Mouse (Mus musculus) limb, embryonic 14.5 days (tissue): ENCODE data around the gene Safb2. TPM values are rescaled to one million over a fixed set of nuclear protein-coding genes. Genes with fewer than 3 reads are reported as not detected.

Experiments used
- ATAC-seq: fragments of 200-750 bp; cut with Nextera tagmentation; 2 replicates; pipeline ENCODE4 v1.8.0; 2017; ENCODE audit warnings: low read depth, moderate number of reproducible peaks, moderate TSS enrichment; ENCODE audit not compliant: low FRiP score
- DNase-seq: peaks from one replicate; pipeline ENCODE4 v3.0.0-alpha.2; 2015; ENCODE audit warnings: low spot score
- H3K27ac ChIP-seq: fragments of 300-500 bp; sonication (generic); replicated peaks from 2 replicates; pipeline ENCODE4 v1.5.1; 2014; ENCODE audit warnings: low read depth, mild to moderate bottlenecking, low read length, moderate library complexity, mixed read lengths
- H3K27me3 ChIP-seq: fragments of 300-500 bp; sonication (generic); 2 replicates; pipeline ENCODE4 v1.6.1; 2014; ENCODE audit warnings: low read length, mixed read lengths; ENCODE audit not compliant: control insufficient read depth, insufficient read depth
- H3K36me3 ChIP-seq: fragments of 300-500 bp; sonication (generic); 2 replicates; pipeline ENCODE4 v1.6.1; 2014; ENCODE audit warnings: mild to moderate bottlenecking, low read length, moderate library complexity, mixed read lengths; ENCODE audit not compliant: control insufficient read depth, insufficient read depth
- H3K4me1 ChIP-seq: fragments of 300-500 bp; sonication (generic); 2 replicates; pipeline ENCODE4 v1.6.1; 2014; ENCODE audit warnings: antibody characterized with exemption, low read length, mixed read lengths; ENCODE audit not compliant: control insufficient read depth, insufficient read depth
- H3K4me2 ChIP-seq: fragments of 300-500 bp; sonication (generic); replicated peaks from 2 replicates; pipeline ENCODE4 v1.6.1; 2014; ENCODE audit warnings: low read depth, mild to moderate bottlenecking, low read length, moderate library complexity; ENCODE audit not compliant: severe bottlenecking
- H3K4me3 ChIP-seq: fragments of 300-500 bp; sonication (generic); replicated peaks from 2 replicates; pipeline ENCODE4 v1.5.1; 2014; ENCODE audit warnings: low read length
- H3K9ac ChIP-seq: fragments of 300-500 bp; sonication (generic); 2 replicates; pipeline ENCODE4 v1.6.1; 2014; ENCODE audit warnings: mild to moderate bottlenecking, low read depth, low read length, moderate library complexity; ENCODE audit not compliant: severe bottlenecking
- H3K9me3 ChIP-seq: fragments of 300-500 bp; sonication (generic); 2 replicates; pipeline ENCODE4 v1.6.1; 2016; ENCODE audit warnings: low read length; ENCODE audit not compliant: control insufficient read depth
- POLR2A ChIP-seq: fragments of 200-500 bp; IDR thresholded peaks from 2 replicates; pipeline ENCODE4 v1.8.0; 2012; ENCODE audit warnings: inconsistent platforms, mild to moderate bottlenecking, moderate library complexity, borderline replicate concordance; ENCODE audit not compliant: insufficient read depth, insufficient read length; ENCODE audit errors: extremely low read depth
- WGBS: fragments of 180-500 bp; shearing (Covaris S2); extraction: QIAGEN DNeasy Blood & Tissue Kit; methylation state at CpG from one replicate; pipeline ENCODE4 v1.1.7; 2014; 5-methylcytosine and 5-hydroxymethylcytosine counted together
- polyA plus RNA-seq, 2 experiments: library from polyadenylated mRNA; depleted of rRNA in 1 of 2; stranded (reverse) in 1 of 2; unstranded in 1 of 2; fragments of >200 nt; fragmentation: Nextera tagmentation in 1 of 2; extraction: Ambion mirVana in 1 of 2; gene quantifications; 2 replicates each; pipeline versions ENCODE4 v1.2.1 to v1.2.3; 2012 to 2014

The Safb2 gene
- polyA plus RNA-seq, 2 experiments: 52.1 to 133 TPM

DNA sequence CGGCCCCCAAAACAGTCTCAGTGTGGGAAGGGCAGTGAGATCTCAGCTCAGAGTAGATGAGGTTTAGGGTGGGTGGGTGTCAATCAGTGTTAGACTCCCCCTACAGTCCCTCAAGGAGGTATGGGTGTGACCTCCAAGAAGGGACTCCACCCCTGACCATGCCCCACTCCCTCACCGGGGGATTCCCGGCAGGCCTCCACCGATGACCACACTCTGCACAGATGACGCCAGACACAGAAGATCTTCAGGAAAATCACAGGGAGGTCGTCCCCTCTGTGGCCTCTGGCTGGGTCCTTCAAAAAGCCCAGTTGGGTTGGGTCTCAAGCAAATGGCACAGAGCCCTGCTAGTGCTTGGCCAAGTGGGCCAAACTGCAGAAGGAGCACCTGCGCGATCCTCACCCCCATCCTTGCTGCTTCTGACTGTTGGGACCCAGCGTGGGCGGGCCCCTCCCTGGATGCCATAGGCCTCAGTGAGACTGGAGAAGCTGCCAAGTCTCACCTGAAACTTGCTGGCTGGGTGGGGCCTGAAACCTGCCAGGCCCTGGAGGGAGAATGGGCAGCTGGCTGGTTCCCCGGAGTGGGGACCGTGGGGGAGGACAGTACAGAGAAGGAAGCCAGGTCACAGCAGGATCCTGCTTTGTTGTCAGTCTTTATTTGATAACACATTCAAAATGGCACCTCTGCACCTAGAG lies 33.5 kb downstream of the Safb2 start:
- Histone ChIP-seq H3K9me3 (no peaks in the 10 kb centered on the region), H3K4me2 (no peak overlapping the region), H3K9ac (no peak overlapping the region), H3K27me3 (no peaks in the 10 kb centered on the region), H3K4me1 (no peaks in the 10 kb centered on the region), H3K27ac (no peak overlapping the region), H3K4me3 (no peak overlapping the region), H3K36me3 (no peaks in the 10 kb centered on the region)
- no peak for TF ChIP-seq POLR2A
- ATAC-seq (no peak), DNase-seq (no peak)
- WGBS: 81% methylated on average over 12 of the region's 12 CpGs

DNA sequence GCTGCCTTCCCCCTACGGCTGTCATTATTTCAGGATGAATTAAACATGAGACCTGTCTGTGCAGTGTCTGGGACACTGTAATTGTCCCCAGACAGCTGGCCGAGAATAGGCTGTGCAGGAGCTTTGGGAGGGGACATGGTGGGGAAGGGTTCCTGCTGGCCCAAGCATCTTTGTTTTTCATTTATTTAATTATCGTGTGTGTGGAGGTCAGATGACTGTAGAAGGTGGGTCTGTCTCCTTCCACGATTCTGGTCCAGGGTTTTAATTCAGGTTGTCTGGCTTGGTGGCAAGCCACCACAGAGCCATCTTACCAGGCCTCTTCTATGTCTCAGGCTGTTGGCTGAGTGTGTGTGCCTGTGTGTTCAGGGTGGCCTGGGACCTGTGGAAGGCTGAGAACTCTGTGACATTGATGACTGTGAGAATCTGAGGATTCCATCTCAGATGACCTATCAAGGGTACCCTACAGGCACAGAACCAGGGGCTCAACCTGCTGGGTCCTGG lies 35.7 kb downstream of the Safb2 start:
- Histone ChIP-seq H3K27me3 (no peaks in the 10 kb centered on the region), H3K4me3 (no peak overlapping the region), H3K36me3 (no peaks in the 10 kb centered on the region), H3K9me3 (no peaks in the 10 kb centered on the region), H3K27ac (no peak overlapping the region), H3K9ac (no peak overlapping the region), H3K4me1 (no peaks in the 10 kb centered on the region), H3K4me2 (no peak overlapping the region)
- TF ChIP-seq POLR2A: no peak
- DNase-seq: no peak
- no peak for ATAC-seq
- 33% methylated on average over 4 of the region's 4 CpGs for WGBS

DNA sequence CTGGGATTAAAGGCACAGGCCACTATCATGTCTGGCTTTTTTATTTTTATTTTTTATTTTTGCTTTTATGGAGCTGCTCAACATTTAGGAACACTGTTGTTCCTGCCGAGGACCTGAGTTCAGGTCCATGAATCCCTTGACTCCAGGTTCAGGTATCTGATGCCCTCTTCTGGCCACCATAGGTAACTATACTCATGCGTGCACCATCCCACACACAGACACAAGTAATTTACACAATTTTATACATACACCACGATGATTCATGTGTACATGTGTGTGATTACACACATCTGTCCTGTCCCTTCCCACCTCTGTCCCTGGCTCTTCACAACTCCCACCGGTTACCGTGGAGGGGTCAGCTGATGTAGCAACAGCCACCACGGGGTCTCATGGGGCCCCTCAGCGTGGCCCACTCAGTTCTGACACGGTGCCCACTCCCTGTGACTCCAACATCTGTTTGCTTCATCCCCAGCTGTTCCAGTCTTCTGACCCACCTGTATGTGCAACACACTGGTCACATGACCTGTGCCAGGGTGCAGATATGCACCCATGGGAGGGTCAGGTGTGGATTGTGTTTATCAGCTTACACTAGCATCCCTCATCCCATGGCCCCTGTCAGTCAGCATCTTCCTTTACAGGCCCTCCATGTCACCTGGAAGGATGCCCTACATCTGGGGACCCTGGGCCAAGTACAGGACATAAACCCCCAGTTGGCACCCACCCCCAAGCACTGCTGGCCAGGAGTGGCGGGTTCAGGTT lies 36.4 kb downstream of the Safb2 start:
- no peaks in the 10 kb centered on the region for H3K36me3 ChIP-seq
- ATAC-seq (no peak), DNase-seq (no peak)
- 63% methylated on average over 9 of the region's 9 CpGs for WGBS
- H3K9ac ChIP-seq: no peak overlapping the region
- H3K27me3 ChIP-seq: no peaks in the 10 kb centered on the region
- no peaks in the 10 kb centered on the region for H3K4me1 ChIP-seq
- TF ChIP-seq POLR2A: no peak
- no peak overlapping the region for H3K27ac ChIP-seq
- no peaks in the 10 kb centered on the region for H3K9me3 ChIP-seq
- no peak overlapping the region for H3K4me2 ChIP-seq
- no peak overlapping the region for H3K4me3 ChIP-seq

- H3K27ac ChIP-seq: no peak overlapping the region
- no peaks in the 10 kb centered on the region for H3K27me3 ChIP-seq
- no peak overlapping the region for H3K9ac ChIP-seq
- H3K4me1 ChIP-seq: no peaks in the 10 kb centered on the region
- ATAC-seq (no peak), DNase-seq (no peak)
- no peak overlapping the region for H3K4me2 ChIP-seq
- no peak for TF ChIP-seq POLR2A
- no peak overlapping the region for H3K4me3 ChIP-seq
- no peaks in the 10 kb centered on the region for H3K36me3 ChIP-seq
- WGBS: 66% methylated on average over 17 of the region's 17 CpGs
- H3K9me3 ChIP-seq: no peaks in the 10 kb centered on the region
Observed at GRCm38 (mm10) chr17:56547116-56547845, 37.1 kb downstream of the Safb2 start.

DNA sequence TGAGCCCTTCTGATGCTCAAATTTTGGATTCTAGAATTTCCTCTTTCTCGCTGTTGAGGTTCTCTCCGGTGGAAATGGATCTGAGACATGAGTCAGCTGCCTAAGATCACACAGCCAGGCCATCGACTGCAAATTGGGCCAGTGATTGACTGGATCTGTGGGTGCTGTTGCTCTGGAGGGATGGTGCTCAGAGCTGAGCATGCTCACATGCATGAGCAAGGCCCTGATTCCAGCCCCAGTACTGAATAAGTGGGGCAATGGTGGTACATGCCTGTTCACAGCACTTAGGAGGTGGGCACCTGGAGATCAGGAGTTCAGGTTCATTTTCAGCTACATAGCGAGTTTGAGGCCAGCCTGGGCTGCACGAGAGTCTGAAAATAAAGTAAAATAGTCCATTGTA lies 37.8 kb downstream of the Safb2 start:
- Histone ChIP-seq H3K4me2 (no peak overlapping the region), H3K27ac (no peak overlapping the region), H3K27me3 (no peaks in the 10 kb centered on the region), H3K4me1 (no peaks in the 10 kb centered on the region), H3K9me3 (no peaks in the 10 kb centered on the region), H3K4me3 (no peak overlapping the region), H3K36me3 (no peaks in the 10 kb centered on the region), H3K9ac (no peak overlapping the region)
- no peak for TF ChIP-seq POLR2A
- ATAC-seq (no peak), DNase-seq (no peak)
- 81% methylated on average over 5 of the region's 5 CpGs for WGBS
